Mouse (Mus musculus) hindbrain, embryonic 16.5 days (tissue): ENCODE data around the gene Cacna1a. TPM values are rescaled to one million over a fixed set of nuclear protein-coding genes. Genes with fewer than 3 reads are reported as not detected.

Experiments
- ATAC-seq: fragments of 200-750 bp; cut with Nextera tagmentation; 2 replicates; pipeline ENCODE4 v1.8.0; 2017; ENCODE audit warnings: moderate TSS enrichment, moderate library complexity
- H3K27ac ChIP-seq: fragments of 300-500 bp; sonication (generic); 2 replicates; pipeline ENCODE4 v1.5.1; 2014; ENCODE audit warnings: low read depth, mild to moderate bottlenecking, control low read depth, low read length, moderate library complexity
- H3K27me3 ChIP-seq: fragments of 300-500 bp; sonication (generic); replicated peaks from 2 replicates; pipeline ENCODE4 v1.6.1; 2014; ENCODE audit warnings: low read length; ENCODE audit not compliant: control insufficient read depth, insufficient read depth
- H3K36me3 ChIP-seq: fragments of 300-500 bp; sonication (generic); 2 replicates; pipeline ENCODE4 v1.6.1; 2014; ENCODE audit warnings: mild to moderate bottlenecking, low read length, moderate library complexity, mixed read lengths; ENCODE audit not compliant: control insufficient read depth, insufficient read depth
- H3K4me1 ChIP-seq: fragments of 300-500 bp; sonication (generic); 2 replicates; pipeline ENCODE4 v1.6.1; 2014; ENCODE audit warnings: low read depth, low read length; ENCODE audit not compliant: control insufficient read depth, insufficient read depth
- H3K4me2 ChIP-seq: fragments of 300-500 bp; sonication (generic); 2 replicates; pipeline ENCODE4 v1.6.1; 2014; ENCODE audit warnings: mild to moderate bottlenecking, low read length, control low read depth, moderate library complexity
- H3K4me3 ChIP-seq: fragments of 300-500 bp; sonication (generic); 2 replicates; pipeline ENCODE4 v1.5.1; 2014; ENCODE audit warnings: mild to moderate bottlenecking, low read length, control low read depth, moderate library complexity
- H3K9ac ChIP-seq: fragments of 300-500 bp; sonication (generic); 2 replicates; pipeline ENCODE4 v1.6.1; 2014; ENCODE audit warnings: low read depth, mild to moderate bottlenecking, control low read depth, low read length, moderate library complexity
- H3K9me3 ChIP-seq: fragments of 300-500 bp; sonication (generic); 2 replicates; pipeline ENCODE4 v1.6.1; 2014; ENCODE audit warnings: mild to moderate bottlenecking, low read length, moderate library complexity; ENCODE audit not compliant: control insufficient read depth
- WGBS: fragments of 180-500 bp; shearing (Covaris S2); extraction: QIAGEN DNeasy Blood & Tissue Kit; methylation state at CpG from one replicate; pipeline ENCODE4 v1.1.7; 2014; 5-methylcytosine and 5-hydroxymethylcytosine counted together
- polyA plus RNA-seq: library from polyadenylated mRNA; unstranded; fragments of >200 nt; fragmentation: Nextera tagmentation; extraction: Ambion mirVana; gene quantifications from 2 replicates; pipeline ENCODE4 v1.2.1, GENCODE M21; 2015

The Cacna1a gene
- polyA plus RNA-seq, 1 experiment from 2014 or later = 17.1 TPM

GRCm38 (mm10) chr8:84657680-84658079 is 269.4 kb downstream of the Cacna1a start:
- WGBS = 56% methylated on average over 4 of the region's 4 CpGs
- H3K9me3 ChIP-seq = no peaks in the 10 kb centered on the region
- ATAC-seq = no peak
- H3K9ac ChIP-seq = no peak overlapping the region
- peaks cover 41% of the 10 kb centered on the region for H3K4me1 ChIP-seq
- H3K27ac ChIP-seq = no peak overlapping the region
- H3K27me3 ChIP-seq = 0 out of 2 replicates have a peak, but pooled peaks cover 2% of the 10 kb centered on the region
- no peaks in the 10 kb centered on the region for H3K36me3 ChIP-seq
- no peak overlapping the region for H3K4me2 ChIP-seq
- no peak overlapping the region for H3K4me3 ChIP-seq

- no peak for ATAC-seq
- Histone ChIP-seq H3K9ac (no peak overlapping the region), H3K4me3 (no peak overlapping the region), H3K27me3 (0 out of 2 replicates have a peak, but pooled peaks cover 2% of the 10 kb centered on the region), H3K27ac (no peak overlapping the region), H3K4me1 (peaks cover 47% of the 10 kb centered on the region), H3K9me3 (no peaks in the 10 kb centered on the region), H3K36me3 (no peaks in the 10 kb centered on the region), H3K4me2 (no peak overlapping the region)
- 63% methylated on average over 1 of the region's 1 CpGs for WGBS
Observed at GRCm38 (mm10) chr8:84658951-84659350, 270.7 kb downstream of the Cacna1a start.

- H3K4me3 ChIP-seq = peak overlapping the region; percentile 67
- peak overlapping the region; percentile 31 for H3K27ac ChIP-seq
- no peak for ATAC-seq
- 4% methylated on average over 33 of the region's 33 CpGs for WGBS
- peaks cover 47% of the 10 kb centered on the region for H3K4me1 ChIP-seq
- H3K9me3 ChIP-seq = no peaks in the 10 kb centered on the region
- H3K9ac ChIP-seq = peak overlapping the region; percentile 41
- H3K36me3 ChIP-seq = no peaks in the 10 kb centered on the region
- peak overlapping the region; percentile 79 for H3K4me2 ChIP-seq
- 0 out of 2 replicates have a peak, but pooled peaks cover 2% of the 10 kb centered on the region for H3K27me3 ChIP-seq
Observed at GRCm38 (mm10) chr8:84659936-84660818, 271.9 kb downstream of the Cacna1a start.

- Histone ChIP-seq H3K9me3 (no peaks in the 10 kb centered on the region), H3K27me3 (0 out of 2 replicates have a peak, but pooled peaks cover 2% of the 10 kb centered on the region), H3K36me3 (no peaks in the 10 kb centered on the region), H3K4me2 (peak overlapping the region; percentile 79), H3K4me3 (peak overlapping the region; percentile 67), H3K9ac (peak overlapping the region; percentile 73), H3K4me1 (peaks cover 49% of the 10 kb centered on the region), H3K27ac (peak overlapping the region; percentile 25; the same call in 1 of the 2 replicates)
- WGBS = 2% methylated on average over 20 of the region's 20 CpGs
- ATAC-seq = no peak
Observed at GRCm38 (mm10) chr8:84660819-84661457, 272.7 kb downstream of the Cacna1a start.

GRCm38 (mm10) chr8:84661458-84661871 is 273.2 kb downstream of the Cacna1a start:
- under 1% methylated on average over 24 of the region's 24 CpGs for WGBS
- H3K4me3 ChIP-seq = peak overlapping the region; percentile 67
- no peaks in the 10 kb centered on the region for H3K9me3 ChIP-seq
- H3K27me3 ChIP-seq = 0 out of 2 replicates have a peak, but pooled peaks cover 2% of the 10 kb centered on the region
- H3K4me2 ChIP-seq = peak overlapping the region; percentile 79
- peak overlapping the region; percentile 73 for H3K9ac ChIP-seq
- peaks cover 48% of the 10 kb centered on the region for H3K4me1 ChIP-seq
- ATAC-seq = no peak
- H3K27ac ChIP-seq = peak overlapping the region; percentile 60
- no peaks in the 10 kb centered on the region for H3K36me3 ChIP-seq

GRCm38 (mm10) chr8:84661961-84662571 is 273.8 kb downstream of the Cacna1a start:
- peak overlapping the region; percentile 67 for H3K4me3 ChIP-seq
- WGBS = under 1% methylated on average over 55 of the region's 61 CpGs
- peak overlapping the region; percentile 79 for H3K4me2 ChIP-seq
- H3K4me1 ChIP-seq = peaks cover 43% of the 10 kb centered on the region
- ATAC-seq = peak; percentile 1; the same call in 1 of the 2 replicates
- no peaks in the 10 kb centered on the region for H3K36me3 ChIP-seq
- peak overlapping the region; percentile 73 for H3K9ac ChIP-seq
- 0 out of 2 replicates have a peak, but pooled peaks cover 2% of the 10 kb centered on the region for H3K27me3 ChIP-seq
- peak overlapping the region; percentile 60 for H3K27ac ChIP-seq
- no peaks in the 10 kb centered on the region for H3K9me3 ChIP-seq

- Histone ChIP-seq H3K9me3 (no peaks in the 10 kb centered on the region), H3K27me3 (0 out of 2 replicates have a peak, but pooled peaks cover 2% of the 10 kb centered on the region), H3K9ac (peak within 1 kb of the TSS; percentile 73), H3K4me2 (peak within 1 kb of the TSS; percentile 79), H3K4me3 (peak within 1 kb of the TSS; percentile 67), H3K36me3 (no peaks in the 10 kb centered on the region), H3K27ac (peak within 1 kb of the TSS; percentile 60), H3K4me1 (peaks cover 43% of the 10 kb centered on the region)
- peak; percentile 82 for ATAC-seq
- WGBS = 0% methylated on average over 27 of the region's 27 CpGs
Observed at GRCm38 (mm10) chr8:84662581-84663065, 274.4 kb downstream of the Cacna1a start, which contains the start of gene Ier2. Gene Ier2 (minus strand): TSS chr8:84662852.

- peak overlapping the region; percentile 67 for H3K4me3 ChIP-seq
- peak overlapping the region; percentile 79 for H3K4me2 ChIP-seq
- 0 out of 2 replicates have a peak, but pooled peaks cover 2% of the 10 kb centered on the region for H3K36me3 ChIP-seq
- ATAC-seq = peak; percentile 83
- peaks cover 43% of the 10 kb centered on the region for H3K4me1 ChIP-seq
- 3% methylated on average over 43 of the region's 43 CpGs for WGBS
- 0 out of 2 replicates have a peak, but pooled peaks cover 2% of the 10 kb centered on the region for H3K27me3 ChIP-seq
- peak overlapping the region; percentile 90 for H3K27ac ChIP-seq
- H3K9ac ChIP-seq = peak overlapping the region; percentile 74
- H3K9me3 ChIP-seq = no peaks in the 10 kb centered on the region
Observed at GRCm38 (mm10) chr8:84663483-84664327, 275.5 kb downstream of the Cacna1a start.
